Mouse (Mus musculus) neural tube, embryonic 13.5 days (tissue): Measurements from ENCODE around the gene Flii. TPM values are rescaled to one million over a fixed set of nuclear protein-coding genes. Genes with fewer than 3 reads are reported as not detected.

Experiments
- ATAC-seq: fragments of 200-750 bp; cut with Nextera tagmentation; 2 replicates; pipeline ENCODE4 v1.8.0; 2017; ENCODE audit warnings: low read depth, mild to moderate bottlenecking, moderate TSS enrichment, moderate library complexity
- H3K27ac ChIP-seq: fragments of 300-500 bp; sonication (generic); replicated peaks from 2 replicates; pipeline ENCODE4 v1.5.1; 2015; ENCODE audit warnings: moderate library complexity, mild to moderate bottlenecking, inconsistent platforms
- H3K27me3 ChIP-seq: fragments of 300-500 bp; sonication (generic); 2 replicates; pipeline ENCODE4 v1.6.1; 2015; ENCODE audit warnings: mild to moderate bottlenecking, inconsistent platforms
- H3K36me3 ChIP-seq: fragments of 300-500 bp; sonication (generic); 2 replicates; pipeline ENCODE4 v1.6.1; 2015; ENCODE audit warnings: mild to moderate bottlenecking, inconsistent platforms
- H3K4me1 ChIP-seq: fragments of 300-500 bp; sonication (generic); replicated peaks from 2 replicates; pipeline ENCODE4 v1.6.1; 2015; ENCODE audit warnings: inconsistent platforms
- H3K4me2 ChIP-seq: fragments of 300-500 bp; sonication (generic); 2 replicates; pipeline ENCODE4 v1.6.1; 2015; ENCODE audit warnings: inconsistent platforms, mild to moderate bottlenecking, moderate library complexity
- H3K4me3 ChIP-seq: fragments of 300-500 bp; sonication (generic); 2 replicates; pipeline ENCODE4 v1.5.1; 2015; ENCODE audit warnings: mild to moderate bottlenecking, inconsistent platforms
- H3K9ac ChIP-seq: fragments of 300-500 bp; sonication (generic); 2 replicates; pipeline ENCODE4 v1.6.1; 2015; ENCODE audit warnings: moderate library complexity, mild to moderate bottlenecking, inconsistent platforms
- H3K9me3 ChIP-seq: fragments of 300-500 bp; sonication (generic); 2 replicates; pipeline ENCODE4 v1.6.1; 2016; ENCODE audit warnings: inconsistent platforms
- WGBS: fragments of 180-500 bp; shearing (Covaris S2); methylation state at CpG from one replicate; pipeline ENCODE4 v1.1.7; 2015; 5-methylcytosine and 5-hydroxymethylcytosine counted together
- polyA plus RNA-seq: library from polyadenylated mRNA; unstranded; fragments of >200 nt; fragmentation: Nextera tagmentation; extraction: Ambion mirVana; gene quantifications from 2 replicates; pipeline ENCODE4 v1.2.1, GENCODE M21; 2015

The Flii gene
- 68.2 and 71.9 TPM in 2 replicates for polyA plus RNA-seq

DNA sequence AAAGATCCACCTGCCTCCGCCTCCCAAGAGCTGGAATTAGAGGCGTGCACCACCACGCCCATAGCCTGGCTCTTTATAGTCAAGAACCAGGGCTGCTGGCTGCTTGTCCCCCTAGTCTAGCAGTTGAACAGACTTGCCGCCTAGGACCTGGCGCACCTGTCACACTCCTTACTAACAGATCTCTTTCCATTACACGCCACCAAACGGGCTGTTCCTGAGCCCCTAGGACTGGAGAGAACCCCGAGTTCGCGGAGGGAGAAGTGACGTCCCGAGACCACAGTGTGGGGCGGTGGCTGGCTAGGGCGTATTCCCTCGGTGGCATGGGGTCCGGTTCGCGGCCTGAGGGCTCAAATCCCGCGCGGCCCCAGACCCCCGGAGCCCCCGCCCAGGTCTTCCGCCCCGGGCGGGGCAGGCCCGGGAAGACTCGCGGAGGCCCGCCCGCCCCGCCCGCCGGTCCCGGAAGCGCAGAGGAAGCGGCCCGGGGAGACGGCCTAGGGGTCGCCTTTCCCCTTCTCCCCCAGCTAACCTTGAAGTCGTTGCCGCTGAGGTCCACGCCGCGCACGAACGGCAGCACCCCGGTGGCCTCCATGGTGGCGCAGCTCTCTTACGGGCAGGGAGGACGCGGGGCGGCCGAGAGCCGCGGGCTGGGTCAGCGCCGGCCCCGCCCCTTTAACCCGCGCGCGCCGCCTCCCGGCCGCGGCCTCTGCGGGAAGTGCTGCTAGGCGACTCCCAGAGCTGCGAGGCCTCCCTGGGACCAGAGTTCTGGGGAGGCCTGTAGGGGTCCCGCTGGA lies at the start of gene Flii:
Flii (minus strand) TSS at position 663 of the 791 bp plus-strand sequence.
- Histone ChIP-seq H3K4me2 (peak within 1 kb of the TSS; percentile 76), H3K4me3 (peak within 1 kb of the TSS; percentile 84), H3K27me3 (no peaks in the 10 kb centered on the region), H3K9ac (peak within 1 kb of the TSS; percentile 92), H3K36me3 (peaks cover 48% of the 10 kb centered on the region), H3K9me3 (no peaks in the 10 kb centered on the region), H3K27ac (peak within 1 kb of the TSS; percentile 91), H3K4me1 (peaks cover 39% of the 10 kb centered on the region)
- ATAC-seq, result peak; percentile 71
- WGBS, result 1% methylated on average over 70 of the region's 71 CpGs

DNA sequence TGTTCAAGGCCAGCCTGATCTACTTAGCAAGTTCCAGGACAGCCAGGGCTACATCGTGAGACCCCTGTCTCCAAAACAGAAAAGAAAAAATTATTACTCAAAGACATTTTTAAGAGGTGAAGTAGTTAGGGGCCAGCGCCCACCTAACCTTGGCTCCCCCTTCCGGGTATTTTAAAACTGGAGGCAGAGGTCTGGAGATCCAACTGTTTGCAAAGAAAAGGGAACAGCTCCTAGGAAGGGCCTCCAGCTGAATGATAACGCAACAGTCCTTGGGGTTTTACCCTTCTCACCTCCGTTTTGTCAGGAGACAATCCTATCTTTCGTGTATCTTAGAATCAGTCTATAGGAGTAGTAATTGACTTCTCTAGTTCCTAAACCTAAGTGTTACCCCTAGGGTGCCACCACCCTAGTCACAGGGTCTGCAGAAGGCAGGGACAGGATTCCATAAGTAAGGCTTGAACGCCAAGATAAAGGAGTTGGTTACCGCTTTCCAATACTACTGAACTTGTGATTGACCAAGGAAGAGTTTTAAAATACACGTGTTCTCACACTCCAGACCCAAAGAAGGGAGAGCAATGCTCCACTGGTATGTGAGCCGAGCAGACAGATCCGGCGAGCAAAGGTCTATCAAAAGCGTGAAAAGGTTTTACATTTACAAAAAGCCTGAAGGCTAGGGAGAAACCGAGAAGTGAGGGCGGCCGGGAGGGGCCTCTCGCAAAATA lies 49.2 kb upstream of the Flii start:
- 0 out of 2 replicates have a peak, but pooled peaks have one; percentile 1 for ATAC-seq
- peak overlapping the region; percentile 92 for H3K4me2 ChIP-seq
- H3K4me3 ChIP-seq, result peak overlapping the region; percentile 87
- no peaks in the 10 kb centered on the region for H3K27me3 ChIP-seq
- H3K4me1 ChIP-seq, result peaks cover 66% of the 10 kb centered on the region
- H3K9me3 ChIP-seq, result no peaks in the 10 kb centered on the region
- WGBS, result 7% methylated on average over 17 of the region's 17 CpGs
- H3K36me3 ChIP-seq, result peaks cover 22% of the 10 kb centered on the region
- peak overlapping the region; percentile 75 for H3K27ac ChIP-seq
- H3K9ac ChIP-seq, result peak overlapping the region; percentile 82

- Histone ChIP-seq H3K27ac (no peak overlapping the region), H3K4me3 (peak overlapping the region; percentile 87), H3K4me2 (peak overlapping the region; percentile 92), H3K9me3 (no peaks in the 10 kb centered on the region), H3K4me1 (peaks cover 59% of the 10 kb centered on the region), H3K27me3 (no peaks in the 10 kb centered on the region), H3K9ac (peak overlapping the region; percentile 82), H3K36me3 (peaks cover 18% of the 10 kb centered on the region)
- no peak for ATAC-seq
- WGBS, result 57% methylated on average over 6 of the region's 6 CpGs
Observed at GRCm38 (mm10) chr11:60775578-60775977, 48.5 kb upstream of the Flii start.

DNA sequence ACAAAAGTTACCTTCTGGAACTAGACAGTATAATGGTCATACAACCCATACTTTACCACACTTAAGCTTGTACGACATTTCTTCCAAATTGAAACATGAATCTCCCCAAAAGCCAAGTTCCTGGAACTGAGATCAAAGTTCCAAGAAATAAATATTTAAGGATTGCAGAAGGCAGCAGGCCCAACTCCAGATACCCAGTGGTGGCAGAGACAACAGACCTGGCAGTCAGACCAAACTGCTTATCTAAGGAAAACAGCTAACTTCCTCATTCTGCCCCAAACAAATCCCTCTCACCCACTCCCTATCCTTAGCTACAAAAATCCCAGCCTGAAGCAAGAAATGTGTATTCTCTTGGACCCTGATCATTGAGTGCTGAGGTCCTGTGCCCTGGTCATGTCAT lies 47.8 kb upstream of the Flii start:
- no peak overlapping the region for H3K4me3 ChIP-seq
- no peaks in the 10 kb centered on the region for H3K27me3 ChIP-seq
- no peak overlapping the region for H3K9ac ChIP-seq
- H3K27ac ChIP-seq, result no peak overlapping the region
- H3K4me2 ChIP-seq, result peak overlapping the region; percentile 92; the same call in 1 of the 2 replicates
- no peak for ATAC-seq
- peaks cover 52% of the 10 kb centered on the region for H3K4me1 ChIP-seq
- H3K36me3 ChIP-seq, result peaks cover 10% of the 10 kb centered on the region
- H3K9me3 ChIP-seq, result no peaks in the 10 kb centered on the region
- 90% methylated on average over 1 of the region's 1 CpGs for WGBS

- Histone ChIP-seq H3K27me3 (no peaks in the 10 kb centered on the region), H3K9me3 (no peaks in the 10 kb centered on the region), H3K4me1 (peaks cover 45% of the 10 kb centered on the region), H3K36me3 (peaks cover 4% of the 10 kb centered on the region), H3K27ac (no peak overlapping the region), H3K4me3 (no peak overlapping the region), H3K9ac (no peak overlapping the region), H3K4me2 (no peak overlapping the region)
- 82% methylated on average over 3 of the region's 3 CpGs for WGBS
- no peak for ATAC-seq
Observed at GRCm38 (mm10) chr11:60774158-60774689, 47.2 kb upstream of the Flii start.

- no peaks in the 10 kb centered on the region for H3K9me3 ChIP-seq
- H3K4me2 ChIP-seq, result no peak overlapping the region
- ATAC-seq, result no peak
- no peaks in the 10 kb centered on the region for H3K36me3 ChIP-seq
- no peak overlapping the region for H3K9ac ChIP-seq
- no peaks in the 10 kb centered on the region for H3K27me3 ChIP-seq
- H3K27ac ChIP-seq, result no peak overlapping the region
- WGBS, result 77% methylated on average over 4 of the region's 4 CpGs
- H3K4me3 ChIP-seq, result no peak overlapping the region
- H3K4me1 ChIP-seq, result peaks cover 30% of the 10 kb centered on the region
Observed at GRCm38 (mm10) chr11:60772161-60772560, 45.1 kb upstream of the Flii start.

GRCm38 (mm10) chr11:60770776-60771175 lies 43.7 kb upstream of the Flii start:
- Histone ChIP-seq H3K27ac (no peak overlapping the region), H3K4me3 (no peak overlapping the region), H3K9ac (no peak overlapping the region), H3K9me3 (no peaks in the 10 kb centered on the region), H3K36me3 (no peaks in the 10 kb centered on the region), H3K4me2 (no peak overlapping the region), H3K4me1 (peaks cover 21% of the 10 kb centered on the region), H3K27me3 (no peaks in the 10 kb centered on the region)
- no peak for ATAC-seq
- 77% methylated on average over 3 of the region's 3 CpGs for WGBS

DNA sequence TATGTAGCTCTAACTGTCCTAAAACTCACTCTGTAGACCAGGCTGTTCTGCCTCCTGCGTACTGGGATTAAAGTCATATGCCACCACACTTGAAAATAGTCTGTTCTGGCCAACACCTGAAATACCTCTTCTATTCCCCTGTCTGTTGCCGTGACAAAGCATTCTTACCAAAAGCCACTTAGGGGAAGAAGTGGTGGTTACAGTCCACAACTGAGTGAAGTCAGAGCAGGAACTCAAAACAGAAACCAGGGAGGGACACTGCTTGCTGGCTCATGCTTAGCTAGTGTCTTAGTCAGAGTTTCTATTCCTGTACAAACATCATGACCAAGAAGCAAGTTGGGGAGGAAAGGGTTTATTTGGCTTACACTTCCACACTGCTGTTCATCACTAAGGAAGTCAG lies 42.3 kb upstream of the Flii start:
- H3K4me2 ChIP-seq, result no peak overlapping the region
- 93% methylated on average over 2 of the region's 2 CpGs for WGBS
- H3K9me3 ChIP-seq, result no peaks in the 10 kb centered on the region
- H3K36me3 ChIP-seq, result no peaks in the 10 kb centered on the region
- no peaks in the 10 kb centered on the region for H3K27me3 ChIP-seq
- no peak overlapping the region for H3K9ac ChIP-seq
- H3K27ac ChIP-seq, result no peak overlapping the region
- peaks cover 7% of the 10 kb centered on the region; the same call in 1 of the 2 replicates for H3K4me1 ChIP-seq
- H3K4me3 ChIP-seq, result no peak overlapping the region
- no peak for ATAC-seq

DNA sequence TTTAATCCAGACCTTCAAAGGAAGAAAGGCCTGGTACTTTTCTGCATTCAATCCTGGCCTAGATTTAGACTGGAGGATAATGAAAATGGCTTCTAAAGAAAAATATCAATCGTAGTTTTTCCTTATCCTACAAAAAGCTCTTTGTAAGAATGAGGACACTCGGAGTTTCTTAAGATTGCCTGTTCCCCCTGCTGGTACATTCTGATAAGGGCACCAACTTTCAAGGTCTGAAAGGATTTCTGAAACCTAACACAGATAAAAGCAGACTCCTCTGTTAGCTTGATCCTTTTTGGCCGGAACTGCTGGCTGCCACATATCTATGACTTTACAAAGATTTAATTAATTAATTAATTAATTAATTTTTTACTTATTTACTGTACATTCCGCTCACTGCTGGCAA lies 39.9 kb upstream of the Flii start:
- Histone ChIP-seq H3K4me2 (no peak overlapping the region), H3K4me1 (no peaks in the 10 kb centered on the region), H3K4me3 (no peak overlapping the region), H3K27ac (no peak overlapping the region), H3K36me3 (peaks cover 2% of the 10 kb centered on the region; the same call in 1 of the 2 replicates), H3K27me3 (no peaks in the 10 kb centered on the region), H3K9me3 (no peaks in the 10 kb centered on the region), H3K9ac (no peak overlapping the region)
- ATAC-seq, result no peak
- 85% methylated on average over 4 of the region's 4 CpGs for WGBS

DNA sequence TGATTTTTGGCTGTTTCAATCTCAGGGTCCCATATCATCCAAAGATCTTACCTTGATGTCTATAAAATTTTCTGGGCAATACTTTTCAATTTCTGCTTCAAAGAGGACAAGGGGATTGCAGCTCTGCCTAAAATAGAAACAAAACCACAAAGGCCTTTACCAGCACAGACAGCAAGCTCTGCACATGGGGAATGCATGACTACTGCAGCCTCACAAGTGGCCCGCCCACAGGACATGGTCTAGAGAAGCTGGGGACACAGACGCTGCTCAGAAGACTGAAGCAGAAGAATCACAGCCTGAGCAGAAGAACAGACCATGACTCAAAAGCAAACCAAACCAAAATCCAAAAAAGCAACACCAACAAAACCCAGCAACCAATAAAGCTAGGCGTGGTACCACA lies 34.6 kb upstream of the Flii start:
- WGBS, result 89% methylated on average over 3 of the region's 3 CpGs
- no peak for ATAC-seq

DNA sequence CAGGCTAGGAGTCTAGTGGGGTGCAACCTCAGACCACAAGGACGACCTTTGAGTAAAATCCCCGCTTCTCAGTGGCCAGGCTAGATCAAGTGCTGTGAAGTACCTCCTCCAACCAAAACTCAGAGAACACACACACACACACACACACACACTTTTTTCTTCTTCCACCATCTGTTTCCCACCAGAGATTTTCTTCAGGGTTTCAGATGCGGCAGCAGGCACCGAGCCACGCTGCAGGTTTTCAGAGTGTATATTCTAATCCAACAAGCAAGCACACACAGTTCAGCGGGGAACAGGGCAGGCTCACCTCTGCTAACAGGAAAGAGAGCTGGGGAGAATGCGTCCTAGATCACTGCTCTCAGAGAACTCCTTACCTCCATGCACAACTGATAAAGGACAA lies 28.5 kb upstream of the Flii start:
- H3K27ac ChIP-seq, result no peak overlapping the region
- no peak overlapping the region for H3K4me2 ChIP-seq
- H3K9ac ChIP-seq, result no peak overlapping the region
- WGBS, result 96% methylated on average over 7 of the region's 7 CpGs
- H3K4me3 ChIP-seq, result no peak overlapping the region
- no peaks in the 10 kb centered on the region for H3K4me1 ChIP-seq
- H3K9me3 ChIP-seq, result no peaks in the 10 kb centered on the region
- no peaks in the 10 kb centered on the region for H3K27me3 ChIP-seq
- peaks cover 81% of the 10 kb centered on the region for H3K36me3 ChIP-seq
- ATAC-seq, result no peak

More for the DNA sequence above, 34.6 kb upstream of the Flii start:
- no peaks in the 10 kb centered on the region for H3K27me3 ChIP-seq
- peaks cover 39% of the 10 kb centered on the region for H3K36me3 ChIP-seq
- no peaks in the 10 kb centered on the region for H3K4me1 ChIP-seq
- no peaks in the 10 kb centered on the region for H3K9me3 ChIP-seq
- no peak overlapping the region for H3K4me3 ChIP-seq
- H3K4me2 ChIP-seq, result no peak overlapping the region
- H3K9ac ChIP-seq, result no peak overlapping the region
- H3K27ac ChIP-seq, result no peak overlapping the region

- H3K9me3 ChIP-seq, result no peaks in the 10 kb centered on the region
- no peak for ATAC-seq
- H3K9ac ChIP-seq, result no peak overlapping the region
- WGBS, result 79% methylated on average over 3 of the region's 3 CpGs
- H3K36me3 ChIP-seq, result peaks cover 73% of the 10 kb centered on the region
- H3K4me1 ChIP-seq, result no peaks in the 10 kb centered on the region
- H3K4me3 ChIP-seq, result no peak overlapping the region
- no peaks in the 10 kb centered on the region for H3K27me3 ChIP-seq
- H3K27ac ChIP-seq, result no peak overlapping the region
- H3K4me2 ChIP-seq, result no peak overlapping the region
Observed at GRCm38 (mm10) chr11:60740321-60740720, 13.3 kb upstream of the Flii start.
